Comparison of ENCODE assay signal across 29 mouse cellular contexts in genomic region chr5:116731509-116731908, GRCm38 (mm10).
DNase-seq lines count a peak whose midpoint lies in the region; TF ChIP-seq lines count a peak whose summit lies in the region.
"Had no signal": no experiment of that assay in that cellular context is flagged by ENCODE, and none has a peak within 500 bp of the region (broad histone marks: within the 10 kb centered on the region; RNA-seq: fewer than 3 reads in every experiment).

No protein-coding gene starts in this region.

- H3K36me3 ChIP-seq in E14TG2a.4 (ENCODE audit: insufficient read depth, low read length): no peaks in the 10 kb centered on the region
- H3K36me3 ChIP-seq: embryonic facial prominence, embryonic 13.5 days; forebrain, embryonic 12.5 days; heart, embryonic 13.5 days; hindbrain, embryonic 13.5 days; limb, embryonic 10.5 days; midbrain, embryonic 13.5 days; neural tube, embryonic 13.5 days had no signal

- no peaks in the 10 kb centered on the region for H3K27me3 ChIP-seq in E14TG2a.4 (ENCODE audit: insufficient read depth, low read length)
- H3K27me3 ChIP-seq: CH12.LX; embryonic facial prominence, embryonic 13.5 days; forebrain, embryonic 12.5 days; heart, embryonic 13.5 days; hindbrain, embryonic 13.5 days; megakaryocyte, embryonic 14.5 days; midbrain, embryonic 13.5 days; neural tube, embryonic 13.5 days had no signal

- no peak overlapping the region for H3K4me3 ChIP-seq in left cerebral cortex, adult 2 months
- no peak overlapping the region for H3K4me3 ChIP-seq in E14TG2a.4 (replicated peaks; ENCODE audit: low read length)
- H3K4me3 ChIP-seq: embryonic facial prominence, embryonic 13.5 days; erythroblast, embryonic 14.5 days; forebrain, embryonic 12.5 days; heart, embryonic 13.5 days; hindbrain, embryonic 13.5 days; limb, embryonic 10.5 days; megakaryocyte, embryonic 14.5 days; midbrain, embryonic 13.5 days; myocyte; neural tube, embryonic 13.5 days had no signal

- peak; percentile 28 for DNase-seq in heart, adult 11 months
- no peak for DNase-seq in heart, adult 18-20 months
- no peak for DNase-seq in left cerebral cortex, adult 2 months (ENCODE audit: extremely low spot score in 1 of 2, low spot score in 2 of 2)
- no peak for DNase-seq in left cerebral cortex, adult 8-10 months (ENCODE audit: low spot score in 2 of 2)
- peak; percentile 46 for DNase-seq in R1 (ENCODE audit: low read depth, low spot score)
- no peak for DNase-seq in thymus, postnatal 36 days
- no peak for DNase-seq in right cerebral cortex, postnatal 4 days
- DNase-seq: adrenal gland, postnatal 10 days; cerebellum, adult 2 months; cerebellum, postnatal 36 days; embryo, embryonic 11 days; kidney, postnatal 36 days; liver; lung, adult 2 months; lung, postnatal 36 days; retina, postnatal 1 day; thymus, postnatal 25 days had no signal

- H3K27ac ChIP-seq in left cerebral cortex, adult 2 months: no peak overlapping the region
- H3K27ac ChIP-seq: embryonic facial prominence, embryonic 13.5 days; forebrain, embryonic 12.5 days; heart, embryonic 13.5 days; hindbrain, embryonic 13.5 days; limb, embryonic 10.5 days; midbrain, embryonic 13.5 days; neural tube, embryonic 13.5 days had no signal

- peaks cover 11% of the 10 kb centered on the region; the same call in 1 of the 2 replicates for H3K9me3 ChIP-seq in E14TG2a.4 (ENCODE audit: low read length)
- H3K9me3 ChIP-seq: embryonic facial prominence, embryonic 13.5 days; forebrain, embryonic 12.5 days; heart, embryonic 13.5 days; limb, embryonic 10.5 days; midbrain, embryonic 13.5 days; neural tube, embryonic 13.5 days had no signal

- H3K4me1 ChIP-seq in E14TG2a.4 (replicated peaks; ENCODE audit: low read depth, low read length): no peaks in the 10 kb centered on the region
- H3K4me1 ChIP-seq: embryonic facial prominence, embryonic 13.5 days; forebrain, embryonic 12.5 days; heart, embryonic 13.5 days; hindbrain, embryonic 13.5 days; limb, embryonic 10.5 days; megakaryocyte, embryonic 14.5 days; midbrain, embryonic 13.5 days; neural tube, embryonic 13.5 days had no signal

- TF ChIP-seq CTCF in left cerebral cortex, adult 2 months (IDR thresholded peaks at IDR 0.05): peak; percentile 28
- TF ChIP-seq CTCF in E14TG2a.4 (conservative IDR thresholded peaks at IDR 0.05; ENCODE audit: low read length): peak; percentile 71

- intact Hi-C loops in left cerebral cortex, adult 2 months (cut with DNase I): no loop called here

Comparison
In these comparisons a context has a peak if more than half of its experiments do, and no peak if none do; other contexts are left out.
1. DNase-seq: peak in heart, adult 11 months (single experiment) and R1 (single experiment); none in heart, adult 18-20 months (0 of 2), left cerebral cortex, adult 2 months (0 of 2), left cerebral cortex, adult 8-10 months (0 of 2), thymus, postnatal 36 days (0 of 2) and right cerebral cortex, postnatal 4 days (single experiment).